9 mouse cellular contexts compared by ENCODE assay signal in the genomic region with DNA sequence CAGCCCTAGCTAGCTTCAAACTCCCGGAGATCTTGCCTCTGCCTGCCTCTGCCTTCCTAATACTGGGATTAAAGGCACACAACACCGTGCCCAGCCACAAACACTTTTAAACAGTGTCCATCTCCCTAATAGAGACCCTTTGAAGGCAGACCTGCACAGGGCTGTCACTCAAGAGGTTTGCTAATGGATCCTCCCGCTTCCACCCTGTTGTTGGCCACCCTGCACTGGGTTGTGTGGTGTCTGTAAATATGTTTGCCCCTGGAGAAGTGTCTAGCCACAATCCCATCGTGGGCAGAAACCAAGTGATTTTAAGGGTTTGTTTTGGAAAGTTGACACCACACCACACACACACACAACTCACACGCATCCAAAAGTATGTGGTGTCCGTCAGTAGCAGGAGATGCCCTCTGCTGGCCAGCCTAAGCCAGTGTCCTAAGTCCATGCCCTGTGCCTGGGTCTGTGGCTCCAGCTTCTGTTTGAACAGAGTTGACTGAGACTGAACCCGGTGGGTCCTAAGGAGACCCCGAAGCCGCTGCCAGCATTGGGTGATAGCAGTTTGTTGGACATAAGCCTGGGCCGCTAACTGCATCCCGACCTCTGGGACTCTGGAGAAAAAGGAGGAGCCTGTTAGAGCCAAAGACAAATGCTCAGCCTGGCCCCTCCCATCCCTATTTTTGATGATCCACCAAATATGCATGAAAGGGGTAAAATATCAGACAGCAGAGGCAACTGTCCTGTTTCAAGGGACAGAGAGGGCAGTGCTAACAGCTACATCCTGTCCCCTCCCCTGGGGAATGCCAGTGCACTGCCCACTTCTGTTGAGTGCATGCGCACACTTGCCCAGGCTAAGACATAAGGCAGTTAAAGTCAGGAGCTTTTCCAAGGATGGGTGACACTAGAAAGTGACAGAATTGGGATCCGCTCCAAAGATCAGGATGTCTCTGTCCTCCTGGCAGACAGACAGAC. TPM values are rescaled to one million over a fixed set of nuclear protein-coding genes. Genes with fewer than 3 reads are reported as not detected.
DNase-seq lines count a peak whose midpoint lies in the region; ATAC-seq and TF ChIP-seq lines count a peak whose summit lies in the region.
"Had no signal": no experiment of that assay in that cellular context is flagged by ENCODE, and none has a peak within 500 bp of the region (broad histone marks: within the 10 kb centered on the region; RNA-seq: fewer than 3 reads in every experiment).

No protein-coding gene starts in this region.

- H3K36me3 ChIP-seq in heart, adult 2 months (ENCODE audit: control insufficient read depth, insufficient read depth, low read length), result no peaks in the 10 kb centered on the region; the same call in 1 of the 2 replicates
- peaks cover 38% of the 10 kb centered on the region for H3K36me3 ChIP-seq in forebrain, embryonic 13.5 days (ENCODE audit: poor library complexity, severe bottlenecking)
- H3K36me3 ChIP-seq in kidney, embryonic 14.5 days (ENCODE audit: control insufficient read depth, insufficient read depth, low read length), result peaks cover 33% of the 10 kb centered on the region

- WGBS in heart, adult 2 months, result 35% methylated on average over 13 of the region's 13 CpGs
- 57% methylated on average over 13 of the region's 13 CpGs for WGBS in forebrain, embryonic 13.5 days
- 49% methylated on average over 13 of the region's 13 CpGs for WGBS in kidney, embryonic 14.5 days

- peak; percentile 74 for TF ChIP-seq CTCF in heart, adult 2 months (IDR thresholded peaks at IDR 0.05)

- no peak overlapping the region for H3K9ac ChIP-seq in heart, adult 2 months (ENCODE audit: low read depth, low read length)
- H3K9ac ChIP-seq in forebrain, embryonic 13.5 days, result no peak overlapping the region
- H3K9ac ChIP-seq in kidney, embryonic 14.5 days (ENCODE audit: low read depth, low read length), result no peak overlapping the region
- H3K9ac ChIP-seq: limb, embryonic 15.5 days had no signal

- DNase-seq in heart, adult 2 months, result peak; percentile 33 to 48
- DNase-seq in heart, postnatal 25 days (ENCODE audit: low spot score), result no peak
- DNase-seq in NIH3T3 (ENCODE audit: low read depth), result peak; percentile 60
- DNase-seq in lung, postnatal 4 days, result peak; percentile 76 to 77
- no peak for DNase-seq in layer of hippocampus, adult 8-10 months (ENCODE audit: low spot score in 2 of 2)
- no peak for DNase-seq in spleen, postnatal 4 days (ENCODE audit: low spot score in 2 of 2)

- no peak overlapping the region for H3K4me2 ChIP-seq in forebrain, embryonic 13.5 days
- H3K4me2 ChIP-seq in kidney, embryonic 14.5 days (replicated peaks; ENCODE audit: low read depth, low read length), result no peak overlapping the region
- H3K4me2 ChIP-seq: limb, embryonic 15.5 days had no signal

- no peaks in the 10 kb centered on the region for H3K79me2 ChIP-seq in heart, adult 2 months (replicated peaks; ENCODE audit: control insufficient read depth, insufficient read depth, low read length)

- H3K27me3 ChIP-seq in heart, adult 2 months (ENCODE audit: control insufficient read depth, insufficient read depth, low read length), result no peaks in the 10 kb centered on the region
- no peaks in the 10 kb centered on the region for H3K27me3 ChIP-seq in forebrain, embryonic 13.5 days
- no peaks in the 10 kb centered on the region for H3K27me3 ChIP-seq in kidney, embryonic 14.5 days (ENCODE audit: control insufficient read depth, insufficient read depth, low read length)
- H3K27me3 ChIP-seq: limb, embryonic 15.5 days had no signal

- no peak overlapping the region for H3K27ac ChIP-seq in heart, adult 2 months
- no peak overlapping the region for H3K27ac ChIP-seq in forebrain, embryonic 13.5 days
- no peak overlapping the region for H3K27ac ChIP-seq in kidney, embryonic 14.5 days (ENCODE audit: low read depth, low read length)
- H3K27ac ChIP-seq: limb, embryonic 15.5 days had no signal

- no peaks in the 10 kb centered on the region for H3K9me3 ChIP-seq in forebrain, embryonic 13.5 days (replicated peaks)
- H3K9me3 ChIP-seq in kidney, embryonic 14.5 days (ENCODE audit: control insufficient read depth, low read length), result no peaks in the 10 kb centered on the region
- H3K9me3 ChIP-seq: limb, embryonic 15.5 days had no signal

- ATAC-seq in forebrain, embryonic 13.5 days, result peak; percentile 64; the same call in 1 of the 2 replicates
- ATAC-seq in kidney, embryonic 14.5 days (ENCODE audit: low FRiP score, low TSS enrichment), result peak; percentile 66

- peak; percentile 50; the same call in 1 of the 2 replicates for TF ChIP-seq EP300 in heart, adult 2 months (IDR thresholded peaks at IDR 0.05; ENCODE audit: insufficient read depth, low read depth, low read length)

- H3K4me3 ChIP-seq in heart, adult 2 months, result no peak overlapping the region
- H3K4me3 ChIP-seq in forebrain, embryonic 13.5 days, result no peak overlapping the region
- H3K4me3 ChIP-seq in kidney, embryonic 14.5 days (ENCODE audit: low read length), result no peak overlapping the region
- H3K4me3 ChIP-seq: limb, embryonic 15.5 days had no signal

- peaks cover 7% of the 10 kb centered on the region for H3K4me1 ChIP-seq in heart, adult 2 months (ENCODE audit: control insufficient read depth, insufficient read depth, low read length)
- H3K4me1 ChIP-seq in forebrain, embryonic 13.5 days, result no peaks in the 10 kb centered on the region
- H3K4me1 ChIP-seq in kidney, embryonic 14.5 days (ENCODE audit: control insufficient read depth, insufficient read depth, low read length), result no peaks in the 10 kb centered on the region

- no peak for TF ChIP-seq POLR2A in heart, adult 2 months (IDR thresholded peaks at IDR 0.05; ENCODE audit: insufficient read depth, low read depth, low read length)

- intact Hi-C loops in heart, adult 2 months (cut with DNase I), result no loop called here
- intact Hi-C loops in heart, postnatal 25 days (cut with DNase I), result loop anchor here (5.0 kb wide), 1 partner anchor 98 kb away; no protein-coding TSS in a partner anchor

RNA-seq across cellular contexts. Expression of gene Mthfr, which starts 21.5 kb away (rescaled TPM):
- 10 to 100 TPM in 1 of 2 experiments, 1 to 10 TPM in 1; 8.2 to 11.0 TPM for total RNA-seq in heart, adult 2 months (2021)
- polyA plus RNA-seq in heart, adult 2 months (2012; rRNA removed), result 15.7 and 17.3 TPM in 2 replicates
- 10 to 100 TPM in 1 of 2 experiments, 1 to 10 TPM in 1; 9.7 to 11.3 TPM for total RNA-seq in heart, postnatal 25 days (2021)
- polyA plus RNA-seq in forebrain, embryonic 13.5 days (2015; fragmentation: Nextera tagmentation; extraction: Ambion mirVana), result 15.9 and 18.2 TPM in 2 replicates
- 11.8 and 19.7 TPM in 2 replicates for polyA plus RNA-seq in kidney, embryonic 14.5 days (2014; fragmentation: Nextera tagmentation; extraction: Ambion mirVana)
- total RNA-seq in layer of hippocampus, adult 8-10 months (2022), result 10 to 100 TPM; 32.7 to 41.0 (median 38.5) TPM

RNA-seq across cellular contexts. Expression of gene Clcn6, which starts 21.8 kb away (rescaled TPM):
- 1 to 10 TPM; 7.5 to 8.1 TPM for total RNA-seq in heart, adult 2 months (2021)
- 8.9 and 9.0 TPM in 2 replicates for polyA plus RNA-seq in heart, adult 2 months (2012; rRNA removed)
- 1 to 10 TPM; 8.6 to 8.7 TPM for total RNA-seq in heart, postnatal 25 days (2021)
- polyA plus RNA-seq in forebrain, embryonic 13.5 days (2015; fragmentation: Nextera tagmentation; extraction: Ambion mirVana), result 21.6 and 24.8 TPM in 2 replicates
- polyA plus RNA-seq in kidney, embryonic 14.5 days (2014; fragmentation: Nextera tagmentation; extraction: Ambion mirVana), result 4.0 and 6.0 TPM in 2 replicates
- total RNA-seq in layer of hippocampus, adult 8-10 months (2022), result 10 to 100 TPM; 81.7 to 89.6 (median 84.8) TPM

RNA-seq across cellular contexts. Expression of gene Agtrap, which starts 27.4 kb away (rescaled TPM):
- total RNA-seq in heart, adult 2 months (2021), result 10 to 100 TPM; 38.3 to 47.1 TPM
- polyA plus RNA-seq in heart, adult 2 months (2012; rRNA removed), result 26.8 and 40.2 TPM in 2 replicates
- 10 to 100 TPM; 43.0 to 43.5 TPM for total RNA-seq in heart, postnatal 25 days (2021)
- 6.9 and 8.3 TPM in 2 replicates for polyA plus RNA-seq in forebrain, embryonic 13.5 days (2015; fragmentation: Nextera tagmentation; extraction: Ambion mirVana)
- polyA plus RNA-seq in kidney, embryonic 14.5 days (2014; fragmentation: Nextera tagmentation; extraction: Ambion mirVana), result 17.4 and 22.8 TPM in 2 replicates
- 10 to 100 TPM in 2 of 4 experiments, 1 to 10 TPM in 2; 7.0 to 12.8 (median 9.1) TPM for total RNA-seq in layer of hippocampus, adult 8-10 months (2022)

RNA-seq across cellular contexts. Expression of gene Nppa, which starts 59.9 kb away (rescaled TPM):
- 1,000 to 10,000 TPM; 1,237 to 1,820 TPM for total RNA-seq in heart, adult 2 months (2021)
- polyA plus RNA-seq in heart, adult 2 months (2012; rRNA removed), result 4,085 and 4,474 TPM in 2 replicates
- 1,000 to 10,000 TPM; 2,183 to 2,475 TPM for total RNA-seq in heart, postnatal 25 days (2021)
- polyA plus RNA-seq in forebrain, embryonic 13.5 days (2015; fragmentation: Nextera tagmentation; extraction: Ambion mirVana), result 0.79 and 2.4 TPM in 2 replicates
- 0.45 TPM in 1 of 2 replicates, not detected in the other for polyA plus RNA-seq in kidney, embryonic 14.5 days (2014; fragmentation: Nextera tagmentation; extraction: Ambion mirVana)
- total RNA-seq in layer of hippocampus, adult 8-10 months (2022), result under 1 TPM in 2 of 4 experiments, not detected in 2; 0.39 to 0.66 TPM
- polyA plus RNA-seq: limb, embryonic 15.5 days had no signal

Comparison
In these comparisons a context has a peak if more than half of its experiments do, and no peak if none do; other contexts are left out.
1. DNase-seq: peak in heart, adult 2 months (2 of 2), NIH3T3 (single experiment) and lung, postnatal 4 days (2 of 2); none in heart, postnatal 25 days (single experiment), layer of hippocampus, adult 8-10 months (0 of 2) and spleen, postnatal 4 days (0 of 2).
2. RNA of gene Clcn6, which starts 21.8 kb away (total RNA-seq): 81.7 to 89.6 TPM in layer of hippocampus, adult 8-10 months; 8.6 to 8.7 TPM in heart, postnatal 25 days and 7.5 to 8.1 TPM in heart, adult 2 months; every median in the first group is over 4 times any median in the second.